Mouse (Mus musculus): ENCODE measurements around the gene Kcnk3. TPM values are rescaled to one million over a fixed set of nuclear protein-coding genes. Genes with fewer than 3 reads are reported as not detected.

Kcnk3 gene
- polyA plus RNA-seq, 1 experiment from 2014 or later: 35.7 TPM

DNA sequence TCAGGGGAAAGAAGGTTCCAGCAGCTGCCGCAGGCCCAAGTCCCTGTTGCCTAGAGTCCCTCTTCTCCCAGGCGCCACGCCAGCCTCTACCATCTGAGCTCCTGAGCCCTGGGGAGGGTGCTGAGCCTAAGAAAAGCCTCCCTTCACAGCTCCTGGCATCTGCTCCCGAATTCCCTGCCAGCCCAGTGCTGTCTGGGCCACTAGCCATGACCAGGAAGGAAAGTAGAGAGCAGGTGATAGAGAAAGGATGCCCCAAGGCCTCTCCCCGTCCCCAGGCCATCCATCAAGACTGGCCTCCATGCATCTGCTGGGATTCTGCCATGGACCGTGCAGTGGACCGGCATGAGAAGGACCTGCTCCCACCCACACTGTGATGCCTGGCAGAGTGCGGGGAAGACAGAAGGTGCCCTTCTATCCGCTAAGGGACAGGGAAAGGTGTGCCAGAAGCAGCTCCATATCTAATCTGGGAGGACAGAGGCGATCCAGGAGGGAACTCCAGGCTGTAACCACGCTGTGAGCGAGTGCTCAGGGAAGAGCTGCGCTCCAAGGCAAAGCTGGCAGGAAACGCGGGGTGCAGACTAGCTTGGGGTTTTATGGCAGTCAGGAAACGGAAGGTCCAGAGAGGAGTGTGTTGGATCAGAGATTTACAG lies 18.6 kb downstream of the Kcnk3 start:
- H3K27me3 ChIP-seq (replicated peaks; ENCODE audit: insufficient read depth, low read length): no peaks in the 10 kb centered on the region
- no peak for ATAC-seq
- H3K4me3 ChIP-seq (ENCODE audit: low read depth, low read length): no peak overlapping the region
- H3K4me1 ChIP-seq (ENCODE audit: insufficient read depth, low read depth, low read length): no peaks in the 10 kb centered on the region
- H3K36me3 ChIP-seq (ENCODE audit: insufficient read depth, low read length): no peaks in the 10 kb centered on the region
- no peak overlapping the region for H3K9ac ChIP-seq (replicated peaks; ENCODE audit: low read depth)
- 77% methylated on average over 16 of the region's 16 CpGs for WGBS
- no peak overlapping the region for H3K4me2 ChIP-seq (replicated peaks; ENCODE audit: low read depth, low read length)
- no peak for TF ChIP-seq EP300 (IDR thresholded peaks at IDR 0.05)
- no peak for TF ChIP-seq CTCF (IDR thresholded peaks at IDR 0.05)
- H3K27ac ChIP-seq (ENCODE audit: low read length): no peak overlapping the region
- no peaks in the 10 kb centered on the region for H3K9me3 ChIP-seq (ENCODE audit: low read length)
- no peak for DNase-seq (ENCODE audit: low spot score)

DNA sequence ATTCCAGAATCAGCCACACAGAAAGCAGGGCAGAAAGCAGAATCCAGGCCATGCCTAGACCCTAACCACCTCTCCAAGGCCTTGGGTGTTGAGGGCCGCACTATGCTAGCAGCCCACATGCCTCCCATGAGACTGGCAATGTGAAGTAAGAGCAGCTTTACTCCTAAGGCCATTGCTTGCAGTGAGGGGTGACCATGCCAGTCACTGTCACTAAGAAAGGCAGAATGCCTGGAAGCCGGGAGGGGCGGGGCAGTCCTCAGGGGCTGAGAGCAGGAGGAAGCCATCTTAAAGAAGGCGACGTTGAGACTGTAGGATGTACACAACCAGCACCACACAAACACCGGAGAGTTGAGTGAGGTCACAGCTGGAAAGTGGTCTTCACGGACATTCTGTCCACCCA lies 21.1 kb downstream of the Kcnk3 start:
- DNase-seq (ENCODE audit: low spot score) (no peak), ATAC-seq (no peak)
- H3K4me1 ChIP-seq (ENCODE audit: insufficient read depth, low read depth, low read length): peaks cover 3% of the 10 kb centered on the region; the same call in 1 of the 2 replicates
- WGBS: 84% methylated on average over 7 of the region's 7 CpGs
- no peaks in the 10 kb centered on the region for H3K36me3 ChIP-seq (ENCODE audit: insufficient read depth, low read length)
- H3K27ac ChIP-seq (ENCODE audit: low read length): no peak overlapping the region
- no peak overlapping the region for H3K9ac ChIP-seq (replicated peaks; ENCODE audit: low read depth)
- no peak for TF ChIP-seq CTCF (IDR thresholded peaks at IDR 0.05)
- no peak for TF ChIP-seq EP300 (IDR thresholded peaks at IDR 0.05)
- no peaks in the 10 kb centered on the region for H3K27me3 ChIP-seq (replicated peaks; ENCODE audit: insufficient read depth, low read length)
- no peak overlapping the region for H3K4me2 ChIP-seq (replicated peaks; ENCODE audit: low read depth, low read length)
- H3K4me3 ChIP-seq (ENCODE audit: low read depth, low read length): no peak overlapping the region
- H3K9me3 ChIP-seq (ENCODE audit: low read length): no peaks in the 10 kb centered on the region

DNA sequence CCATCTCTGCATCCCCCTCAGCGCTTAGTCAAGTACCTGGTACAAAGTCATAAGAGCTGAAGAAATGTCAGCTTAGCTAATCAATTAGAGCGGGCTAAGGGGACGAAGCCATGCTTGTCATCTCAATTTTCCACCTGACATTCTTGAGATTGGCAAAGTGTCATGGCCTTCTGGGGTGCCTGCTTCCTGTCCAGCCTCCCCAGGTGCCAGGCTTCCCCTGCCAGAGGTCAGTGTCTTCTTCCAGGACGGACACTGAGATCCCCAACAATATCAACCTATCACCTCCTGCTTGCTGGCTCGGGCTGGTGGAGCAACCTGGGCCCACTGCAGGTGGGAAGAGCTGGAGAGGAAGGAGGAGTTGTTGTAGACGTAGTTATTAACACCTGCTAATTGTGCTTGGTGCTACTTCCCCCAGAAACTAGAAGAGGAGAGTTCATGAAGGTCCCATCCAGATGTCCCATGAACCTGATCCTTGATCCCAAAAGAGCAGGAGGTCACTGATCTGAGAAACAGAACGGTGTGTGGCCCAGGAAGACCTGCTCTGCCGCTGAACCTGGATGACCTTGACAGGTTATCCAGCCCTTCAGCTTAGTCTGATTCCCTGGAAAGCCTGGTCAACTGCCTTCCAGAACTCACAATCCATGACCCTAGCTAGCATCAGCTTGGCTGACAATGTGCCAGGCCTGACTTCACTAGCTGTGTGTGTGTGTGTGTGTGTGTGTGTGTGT lies 22.1 kb downstream of the Kcnk3 start:
- WGBS: 78% methylated on average over 8 of the region's 8 CpGs
- H3K9ac ChIP-seq (replicated peaks; ENCODE audit: low read depth): no peak overlapping the region
- no peak for ATAC-seq

DNA sequence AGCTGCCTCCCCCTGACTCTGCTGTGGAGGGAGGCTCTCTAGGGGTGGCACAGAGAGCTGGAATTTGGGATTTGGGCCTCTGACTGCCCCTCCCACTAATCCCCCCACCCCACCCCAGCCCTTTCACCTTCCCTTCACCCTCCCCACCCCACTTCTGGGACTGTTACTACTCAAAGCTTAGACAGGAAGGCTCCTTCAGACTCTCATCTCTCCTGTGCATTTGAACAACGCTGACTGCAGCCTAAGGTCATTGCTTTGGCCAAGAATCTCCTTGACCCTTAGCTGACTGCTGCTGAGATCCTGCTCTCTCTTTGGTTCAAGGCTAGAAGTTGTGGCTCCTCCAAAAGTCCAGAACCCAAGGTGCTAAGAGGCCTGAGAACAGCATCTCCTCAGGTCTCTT lies 23.1 kb downstream of the Kcnk3 start:
- H3K27me3 ChIP-seq (replicated peaks; ENCODE audit: insufficient read depth, low read length): no peaks in the 10 kb centered on the region
- DNase-seq (ENCODE audit: low spot score): no peak
- no peaks in the 10 kb centered on the region for H3K36me3 ChIP-seq (ENCODE audit: insufficient read depth, low read length)
- peaks cover 18% of the 10 kb centered on the region for H3K4me1 ChIP-seq (ENCODE audit: insufficient read depth, low read depth, low read length)
- H3K9me3 ChIP-seq (ENCODE audit: low read length): no peaks in the 10 kb centered on the region
- ATAC-seq: no peak
- no peak overlapping the region for H3K9ac ChIP-seq (replicated peaks; ENCODE audit: low read depth)
- TF ChIP-seq EP300 (IDR thresholded peaks at IDR 0.05): no peak
- no peak for TF ChIP-seq CTCF (IDR thresholded peaks at IDR 0.05)
- WGBS: 50% methylated on average over 1 of the region's 1 CpGs
- H3K27ac ChIP-seq (ENCODE audit: low read length): no peak overlapping the region
- H3K4me3 ChIP-seq (ENCODE audit: low read depth, low read length): no peak overlapping the region
- no peak overlapping the region for H3K4me2 ChIP-seq (replicated peaks; ENCODE audit: low read depth, low read length)

More for the DNA sequence above, 22.1 kb downstream of the Kcnk3 start:
- H3K9me3 ChIP-seq (ENCODE audit: low read length): no peaks in the 10 kb centered on the region
- no peak overlapping the region for H3K4me3 ChIP-seq (ENCODE audit: low read depth, low read length)
- DNase-seq (ENCODE audit: low spot score): no peak
- H3K4me1 ChIP-seq (ENCODE audit: insufficient read depth, low read depth, low read length): peaks cover 13% of the 10 kb centered on the region
- no peak overlapping the region for H3K4me2 ChIP-seq (replicated peaks; ENCODE audit: low read depth, low read length)
- H3K36me3 ChIP-seq (ENCODE audit: insufficient read depth, low read length): no peaks in the 10 kb centered on the region
- H3K27ac ChIP-seq (ENCODE audit: low read length): no peak overlapping the region
- no peaks in the 10 kb centered on the region for H3K27me3 ChIP-seq (replicated peaks; ENCODE audit: insufficient read depth, low read length)
- no peak for TF ChIP-seq CTCF (IDR thresholded peaks at IDR 0.05)
- no peak for TF ChIP-seq EP300 (IDR thresholded peaks at IDR 0.05)

DNA sequence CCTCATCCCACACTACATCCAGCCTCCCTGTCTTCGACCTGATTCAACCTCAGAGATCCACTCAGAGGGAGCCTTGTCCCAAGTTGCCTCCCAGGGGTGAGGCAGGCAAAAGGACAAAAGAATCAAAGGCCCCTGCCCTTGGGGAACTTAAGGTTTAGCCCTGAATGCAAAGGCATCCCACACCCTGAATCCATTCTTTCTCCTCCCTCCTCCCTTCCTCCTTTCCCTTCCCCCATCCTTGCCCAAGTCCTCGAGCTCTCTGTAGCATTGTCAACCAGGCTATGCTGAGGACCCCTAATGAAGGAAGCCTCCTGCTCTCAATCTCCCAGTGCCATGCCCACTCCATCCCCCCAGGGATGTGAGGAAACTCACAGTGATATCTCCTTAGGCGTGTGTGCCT lies 23.7 kb downstream of the Kcnk3 start:
- no peak overlapping the region for H3K27ac ChIP-seq (ENCODE audit: low read length)
- H3K4me1 ChIP-seq (ENCODE audit: insufficient read depth, low read depth, low read length): peaks cover 21% of the 10 kb centered on the region

DNA sequence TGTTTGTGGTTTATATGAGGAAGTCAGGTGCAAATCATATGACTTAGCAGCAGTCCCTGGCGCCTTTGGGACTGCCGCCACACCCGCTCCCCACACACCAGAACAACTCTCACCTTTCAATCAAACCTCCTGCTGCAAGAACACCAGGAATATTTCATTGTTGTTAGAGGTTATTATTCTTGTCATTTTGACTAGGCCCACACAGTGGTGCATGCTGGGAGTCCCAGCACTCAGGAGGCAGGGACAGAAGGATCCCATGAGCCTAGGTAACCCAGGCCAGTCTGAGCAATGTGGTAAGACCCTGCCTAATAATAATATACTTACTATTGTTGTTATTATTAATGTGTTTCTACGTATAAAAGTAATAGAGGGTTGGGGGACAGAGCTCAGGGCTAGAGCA lies 24.6 kb downstream of the Kcnk3 start:
- H3K4me1 ChIP-seq (ENCODE audit: insufficient read depth, low read depth, low read length): peaks cover 24% of the 10 kb centered on the region
- H3K36me3 ChIP-seq (ENCODE audit: insufficient read depth, low read length): no peaks in the 10 kb centered on the region
- H3K9me3 ChIP-seq (ENCODE audit: low read length): no peaks in the 10 kb centered on the region
- DNase-seq (ENCODE audit: low spot score): no peak
- no peak overlapping the region for H3K4me2 ChIP-seq (replicated peaks; ENCODE audit: low read depth, low read length)
- H3K4me3 ChIP-seq (ENCODE audit: low read depth, low read length): no peak overlapping the region
- no peaks in the 10 kb centered on the region for H3K27me3 ChIP-seq (replicated peaks; ENCODE audit: insufficient read depth, low read length)
- H3K27ac ChIP-seq (ENCODE audit: low read length): no peak overlapping the region
- H3K9ac ChIP-seq (replicated peaks; ENCODE audit: low read depth): no peak overlapping the region
- WGBS: 83% methylated on average over 4 of the region's 4 CpGs
- TF ChIP-seq CTCF (IDR thresholded peaks at IDR 0.05) (no peak), EP300 (IDR thresholded peaks at IDR 0.05) (no peak)
- ATAC-seq: no peak

More for the DNA sequence above, 23.7 kb downstream of the Kcnk3 start:
- Histone ChIP-seq H3K4me2 (replicated peaks; ENCODE audit: low read depth, low read length) (no peak overlapping the region), H3K9ac (replicated peaks; ENCODE audit: low read depth) (no peak overlapping the region), H3K4me3 (ENCODE audit: low read depth, low read length) (no peak overlapping the region), H3K9me3 (ENCODE audit: low read length) (no peaks in the 10 kb centered on the region), H3K36me3 (ENCODE audit: insufficient read depth, low read length) (no peaks in the 10 kb centered on the region), H3K27me3 (replicated peaks; ENCODE audit: insufficient read depth, low read length) (no peaks in the 10 kb centered on the region)
- 45% methylated on average over 3 of the region's 3 CpGs for WGBS
- DNase-seq (ENCODE audit: low spot score): no peak
- TF ChIP-seq EP300 (IDR thresholded peaks at IDR 0.05): no peak
- ATAC-seq: no peak

All from lung, postnatal 0 days (tissue).